Mouse (Mus musculus): ENCODE data around the gene Uvssa. TPM values are rescaled to one million over a fixed set of nuclear protein-coding genes. Genes with fewer than 3 reads are reported as not detected.
A peak's percentile ranks its signal among the peaks of the same experiment; 100 is the strongest.

The Uvssa gene
- polyA plus RNA-seq, 1 experiment from 2014 or later = 5.7 TPM

GRCm38 (mm10) chr5:33344070-33344469, 34.3 kb upstream of the Uvssa start:
- WGBS = 72% methylated on average over 3 of the region's 3 CpGs
- no peaks in the 10 kb centered on the region for H3K9me3 ChIP-seq (ENCODE audit: control insufficient read depth, low read length)
- no peak overlapping the region for H3K9ac ChIP-seq (ENCODE audit: low read depth, low read length)
- H3K27ac ChIP-seq (ENCODE audit: low read length) = no peak overlapping the region
- no peaks in the 10 kb centered on the region for H3K36me3 ChIP-seq (ENCODE audit: control insufficient read depth, insufficient read depth, low read length)
- no peaks in the 10 kb centered on the region for H3K27me3 ChIP-seq (replicated peaks; ENCODE audit: control insufficient read depth, insufficient read depth, low read length)
- no peak for ATAC-seq
- no peak overlapping the region for H3K4me3 ChIP-seq (ENCODE audit: low read length)
- H3K4me1 ChIP-seq (ENCODE audit: control insufficient read depth, insufficient read depth, low read length) = peaks cover 7% of the 10 kb centered on the region; the same call in 1 of the 2 replicates
- H3K4me2 ChIP-seq (ENCODE audit: low read depth, low read length) = no peak overlapping the region

GRCm38 (mm10) chr5:33347620-33348019, 30.7 kb upstream of the Uvssa start:
- peaks cover 14% of the 10 kb centered on the region for H3K4me1 ChIP-seq (ENCODE audit: control insufficient read depth, insufficient read depth, low read length)
- H3K4me3 ChIP-seq (ENCODE audit: low read length) = no peak overlapping the region
- no peak overlapping the region for H3K9ac ChIP-seq (ENCODE audit: low read depth, low read length)
- no peak overlapping the region for H3K4me2 ChIP-seq (ENCODE audit: low read depth, low read length)
- H3K27ac ChIP-seq (ENCODE audit: low read length) = no peak overlapping the region
- no peaks in the 10 kb centered on the region for H3K9me3 ChIP-seq (ENCODE audit: control insufficient read depth, low read length)
- no peaks in the 10 kb centered on the region for H3K36me3 ChIP-seq (ENCODE audit: control insufficient read depth, insufficient read depth, low read length)
- no peaks in the 10 kb centered on the region for H3K27me3 ChIP-seq (replicated peaks; ENCODE audit: control insufficient read depth, insufficient read depth, low read length)
- no peak for ATAC-seq
- WGBS = 60% methylated on average over 3 of the region's 3 CpGs

- H3K36me3 ChIP-seq (ENCODE audit: control insufficient read depth, insufficient read depth, low read length) = no peaks in the 10 kb centered on the region
- no peak overlapping the region for H3K9ac ChIP-seq (ENCODE audit: low read depth, low read length)
- H3K9me3 ChIP-seq (ENCODE audit: control insufficient read depth, low read length) = no peaks in the 10 kb centered on the region
- H3K4me3 ChIP-seq (ENCODE audit: low read length) = no peak overlapping the region
- 97% methylated on average over 5 of the region's 5 CpGs for WGBS
- H3K4me2 ChIP-seq (ENCODE audit: low read depth, low read length) = no peak overlapping the region
- ATAC-seq = no peak
- no peak overlapping the region for H3K27ac ChIP-seq (ENCODE audit: low read length)
- H3K4me1 ChIP-seq (ENCODE audit: control insufficient read depth, insufficient read depth, low read length) = peaks cover 8% of the 10 kb centered on the region
- no peaks in the 10 kb centered on the region for H3K27me3 ChIP-seq (replicated peaks; ENCODE audit: control insufficient read depth, insufficient read depth, low read length)
These were observed 29.1 kb upstream of the Uvssa start for GRCm38 (mm10) chr5:33349205-33349604.

GRCm38 (mm10) chr5:33349706-33350105, 28.6 kb upstream of the Uvssa start:
- H3K9ac ChIP-seq (ENCODE audit: low read depth, low read length) = no peak overlapping the region
- peaks cover 8% of the 10 kb centered on the region for H3K4me1 ChIP-seq (ENCODE audit: control insufficient read depth, insufficient read depth, low read length)
- no peak overlapping the region for H3K27ac ChIP-seq (ENCODE audit: low read length)
- no peak for ATAC-seq
- no peaks in the 10 kb centered on the region for H3K9me3 ChIP-seq (ENCODE audit: control insufficient read depth, low read length)
- WGBS = 69% methylated on average over 4 of the region's 4 CpGs
- no peak overlapping the region for H3K4me2 ChIP-seq (ENCODE audit: low read depth, low read length)
- no peak overlapping the region for H3K4me3 ChIP-seq (ENCODE audit: low read length)
- H3K36me3 ChIP-seq (ENCODE audit: control insufficient read depth, insufficient read depth, low read length) = no peaks in the 10 kb centered on the region
- H3K27me3 ChIP-seq (replicated peaks; ENCODE audit: control insufficient read depth, insufficient read depth, low read length) = no peaks in the 10 kb centered on the region

- Histone ChIP-seq H3K9me3 (ENCODE audit: control insufficient read depth, low read length) (no peaks in the 10 kb centered on the region), H3K4me2 (ENCODE audit: low read depth, low read length) (no peak overlapping the region), H3K27ac (ENCODE audit: low read length) (no peak overlapping the region), H3K27me3 (replicated peaks; ENCODE audit: control insufficient read depth, insufficient read depth, low read length) (no peaks in the 10 kb centered on the region), H3K4me1 (ENCODE audit: control insufficient read depth, insufficient read depth, low read length) (peaks cover 8% of the 10 kb centered on the region), H3K36me3 (ENCODE audit: control insufficient read depth, insufficient read depth, low read length) (no peaks in the 10 kb centered on the region), H3K9ac (ENCODE audit: low read depth, low read length) (no peak overlapping the region), H3K4me3 (ENCODE audit: low read length) (no peak overlapping the region)
- 77% methylated on average over 3 of the region's 3 CpGs for WGBS
- ATAC-seq = no peak
These were observed 26.6 kb upstream of the Uvssa start for GRCm38 (mm10) chr5:33351556-33352272.

GRCm38 (mm10) chr5:33352273-33352645, 26.1 kb upstream of the Uvssa start:
- H3K4me1 ChIP-seq (ENCODE audit: control insufficient read depth, insufficient read depth, low read length) = peaks cover 8% of the 10 kb centered on the region
- no peaks in the 10 kb centered on the region for H3K9me3 ChIP-seq (ENCODE audit: control insufficient read depth, low read length)
- no peak for ATAC-seq
- no peak overlapping the region for H3K4me2 ChIP-seq (ENCODE audit: low read depth, low read length)
- H3K27ac ChIP-seq (ENCODE audit: low read length) = no peak overlapping the region
- 74% methylated on average over 8 of the region's 8 CpGs for WGBS
- H3K36me3 ChIP-seq (ENCODE audit: control insufficient read depth, insufficient read depth, low read length) = no peaks in the 10 kb centered on the region
- no peak overlapping the region for H3K9ac ChIP-seq (ENCODE audit: low read depth, low read length)
- H3K27me3 ChIP-seq (replicated peaks; ENCODE audit: control insufficient read depth, insufficient read depth, low read length) = no peaks in the 10 kb centered on the region
- no peak overlapping the region for H3K4me3 ChIP-seq (ENCODE audit: low read length)

- WGBS = 60% methylated on average over 3 of the region's 3 CpGs
- Histone ChIP-seq H3K4me3 (ENCODE audit: low read length) (no peak overlapping the region), H3K27ac (ENCODE audit: low read length) (no peak overlapping the region), H3K4me1 (ENCODE audit: control insufficient read depth, insufficient read depth, low read length) (peaks cover 11% of the 10 kb centered on the region), H3K27me3 (replicated peaks; ENCODE audit: control insufficient read depth, insufficient read depth, low read length) (no peaks in the 10 kb centered on the region), H3K36me3 (ENCODE audit: control insufficient read depth, insufficient read depth, low read length) (no peaks in the 10 kb centered on the region), H3K4me2 (ENCODE audit: low read depth, low read length) (no peak overlapping the region), H3K9ac (ENCODE audit: low read depth, low read length) (no peak overlapping the region), H3K9me3 (ENCODE audit: control insufficient read depth, low read length) (no peaks in the 10 kb centered on the region)
- ATAC-seq = no peak
These were observed 25.3 kb upstream of the Uvssa start for GRCm38 (mm10) chr5:33353011-33353410.

- 95% methylated on average over 1 of the region's 1 CpGs for WGBS
- Histone ChIP-seq H3K27me3 (replicated peaks; ENCODE audit: control insufficient read depth, insufficient read depth, low read length) (no peaks in the 10 kb centered on the region), H3K9ac (ENCODE audit: low read depth, low read length) (no peak overlapping the region), H3K4me2 (ENCODE audit: low read depth, low read length) (no peak overlapping the region), H3K4me1 (ENCODE audit: control insufficient read depth, insufficient read depth, low read length) (0 out of 2 replicates have a peak, but pooled peaks cover 4% of the 10 kb centered on the region), H3K36me3 (ENCODE audit: control insufficient read depth, insufficient read depth, low read length) (0 out of 2 replicates have a peak, but pooled peaks cover 2% of the 10 kb centered on the region), H3K27ac (ENCODE audit: low read length) (no peak overlapping the region), H3K4me3 (ENCODE audit: low read length) (no peak overlapping the region), H3K9me3 (ENCODE audit: control insufficient read depth, low read length) (no peaks in the 10 kb centered on the region)
- no peak for ATAC-seq
These were observed 20.9 kb upstream of the Uvssa start for GRCm38 (mm10) chr5:33357494-33357893.

GRCm38 (mm10) chr5:33358467-33358866, 19.9 kb upstream of the Uvssa start:
- no peaks in the 10 kb centered on the region for H3K27me3 ChIP-seq (replicated peaks; ENCODE audit: control insufficient read depth, insufficient read depth, low read length)
- no peak overlapping the region for H3K9ac ChIP-seq (ENCODE audit: low read depth, low read length)
- no peak overlapping the region for H3K27ac ChIP-seq (ENCODE audit: low read length)
- peak; percentile 18; the same call in 1 of the 2 replicates for ATAC-seq
- no peaks in the 10 kb centered on the region for H3K9me3 ChIP-seq (ENCODE audit: control insufficient read depth, low read length)
- H3K4me2 ChIP-seq (ENCODE audit: low read depth, low read length) = no peak overlapping the region
- H3K4me1 ChIP-seq (ENCODE audit: control insufficient read depth, insufficient read depth, low read length) = 0 out of 2 replicates have a peak, but pooled peaks cover 4% of the 10 kb centered on the region
- H3K36me3 ChIP-seq (ENCODE audit: control insufficient read depth, insufficient read depth, low read length) = 0 out of 2 replicates have a peak, but pooled peaks cover 4% of the 10 kb centered on the region
- 89% methylated on average over 4 of the region's 4 CpGs for WGBS
- no peak overlapping the region for H3K4me3 ChIP-seq (ENCODE audit: low read length)

- Histone ChIP-seq H3K4me1 (ENCODE audit: control insufficient read depth, insufficient read depth, low read length) (no peaks in the 10 kb centered on the region), H3K9ac (ENCODE audit: low read depth, low read length) (no peak overlapping the region), H3K4me2 (ENCODE audit: low read depth, low read length) (no peak overlapping the region), H3K36me3 (ENCODE audit: control insufficient read depth, insufficient read depth, low read length) (peaks cover 13% of the 10 kb centered on the region), H3K27ac (ENCODE audit: low read length) (no peak overlapping the region), H3K4me3 (ENCODE audit: low read length) (no peak overlapping the region), H3K9me3 (ENCODE audit: control insufficient read depth, low read length) (no peaks in the 10 kb centered on the region), H3K27me3 (replicated peaks; ENCODE audit: control insufficient read depth, insufficient read depth, low read length) (no peaks in the 10 kb centered on the region)
- WGBS = 94% methylated on average over 5 of the region's 5 CpGs
- ATAC-seq = no peak
These were observed 15.1 kb upstream of the Uvssa start for GRCm38 (mm10) chr5:33363263-33363662.

All from intestine, embryonic 16.5 days (tissue).